Mouse (Mus musculus): ENCODE results near the gene Cyp2b13. TPM values are rescaled to one million over a fixed set of nuclear protein-coding genes. Genes with fewer than 3 reads are reported as not detected.

Gene Cyp2b13
- polyA plus RNA-seq (2017; shearing (Covaris generic)), result not detected

DNA sequence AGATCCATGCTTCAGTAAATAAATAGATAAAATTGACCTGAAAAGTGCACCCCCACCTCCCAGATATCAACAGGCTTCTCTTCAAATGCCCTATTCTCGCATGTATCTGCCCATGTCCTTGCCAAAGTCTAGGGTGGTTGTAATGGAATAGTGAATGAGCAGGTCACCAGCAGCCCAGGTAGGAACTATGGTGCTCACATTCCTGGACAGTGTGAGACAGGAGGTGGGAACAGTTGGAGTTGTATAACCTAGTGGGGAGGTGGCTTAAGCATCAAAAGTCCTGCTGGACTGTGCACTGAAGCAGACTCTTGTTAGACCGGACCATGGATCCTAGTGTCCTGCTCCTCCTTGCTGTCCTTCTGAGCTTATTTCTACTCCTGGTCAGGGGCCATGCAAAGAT is at the start of gene Cyp2b13:
Gene Cyp2b13, plus strand, starts transcription at position 301 of the 400 bp plus-strand sequence.

Other genes with a start within 250 kb of the Cyp2b13 start
- gene Cyp2s1, start 244.6 kb upstream of the Cyp2b13 start, polyA plus RNA-seq (2017; shearing (Covaris generic)), result 14.6 TPM
- gene Cyp2b10, start 163.9 kb upstream of the Cyp2b13 start, polyA plus RNA-seq (2017; shearing (Covaris generic)), result not detected
- gene Cyp2b9, start 111.9 kb downstream of the Cyp2b13 start, polyA plus RNA-seq (2017; shearing (Covaris generic)), result not detected
- 0.09 TPM for gene Vmn1r184, start 198.8 kb downstream of the Cyp2b13 start, polyA plus RNA-seq (2017; shearing (Covaris generic))
- gene Cyp2a4, start 245.7 kb downstream of the Cyp2b13 start, polyA plus RNA-seq (2017; shearing (Covaris generic)), result not detected